Mouse (Mus musculus) hindbrain, embryonic 12.5 days (tissue): Measurements from ENCODE around the gene Gm10198. TPM values are rescaled to one million over a fixed set of nuclear protein-coding genes. Genes with fewer than 3 reads are reported as not detected.

ENCODE experiments used
- ATAC-seq: fragments of 200-750 bp; cut with Nextera tagmentation; 2 replicates; pipeline ENCODE4 v1.8.0; 2017; ENCODE audit warnings: moderate TSS enrichment; ENCODE audit not compliant: low FRiP score
- H3K27ac ChIP-seq: fragments of 300-500 bp; sonication (generic); 2 replicates; pipeline ENCODE4 v1.5.1; 2016; ENCODE audit warnings: mild to moderate bottlenecking
- H3K27me3 ChIP-seq: fragments of 300-500 bp; sonication (generic); 2 replicates; pipeline ENCODE4 v1.6.1; 2016; ENCODE audit warnings: mild to moderate bottlenecking
- H3K36me3 ChIP-seq: fragments of 300-500 bp; sonication (generic); 2 replicates; pipeline ENCODE4 v1.6.1; 2016; ENCODE audit warnings: mild to moderate bottlenecking
- H3K4me1 ChIP-seq: fragments of 300-500 bp; sonication (generic); 2 replicates; pipeline ENCODE4 v1.6.1; 2016
- H3K4me2 ChIP-seq: fragments of 300-500 bp; sonication (generic); replicated peaks from 2 replicates; pipeline ENCODE4 v1.6.1; 2016; ENCODE audit warnings: mild to moderate bottlenecking
- H3K4me3 ChIP-seq: fragments of 300-500 bp; sonication (generic); 2 replicates; pipeline ENCODE4 v1.5.1; 2016; ENCODE audit warnings: mild to moderate bottlenecking
- H3K9ac ChIP-seq: fragments of 300-500 bp; sonication (generic); 2 replicates; pipeline ENCODE4 v1.6.1; 2016; ENCODE audit warnings: mild to moderate bottlenecking, moderate library complexity
- H3K9me3 ChIP-seq: fragments of 300-500 bp; sonication (generic); replicated peaks from 2 replicates; pipeline ENCODE4 v1.6.1; 2016; ENCODE audit warnings: mild to moderate bottlenecking
- WGBS: fragments of 180-500 bp; shearing (Covaris S2); methylation state at CpG from one replicate; pipeline ENCODE4 v1.1.7; 2016; 5-methylcytosine and 5-hydroxymethylcytosine counted together
- polyA plus RNA-seq: library from polyadenylated mRNA; unstranded; fragments of >200 nt; fragmentation: Nextera tagmentation; extraction: Ambion mirVana; gene quantifications from 2 replicates; pipeline ENCODE4 v1.2.1, GENCODE M21; 2016

Gm10198 gene
- polyA plus RNA-seq, 1 experiment from 2014 or later = not detected

GRCm38 (mm10) chr13:111601383-111601782 lies 8.8 kb downstream of the Gm10198 start:
- WGBS = 78% methylated on average over 4 of the region's 4 CpGs
- Histone ChIP-seq H3K27ac (no peak overlapping the region), H3K36me3 (no peaks in the 10 kb centered on the region), H3K9me3 (no peaks in the 10 kb centered on the region), H3K9ac (no peak overlapping the region), H3K27me3 (no peaks in the 10 kb centered on the region), H3K4me3 (no peak overlapping the region), H3K4me2 (no peak overlapping the region), H3K4me1 (no peaks in the 10 kb centered on the region)
- no peak for ATAC-seq

GRCm38 (mm10) chr13:111604826-111605225 lies 12.2 kb downstream of the Gm10198 start:
- no peak overlapping the region for H3K4me3 ChIP-seq
- H3K9me3 ChIP-seq = no peaks in the 10 kb centered on the region
- WGBS = 95% methylated on average over 5 of the region's 5 CpGs
- H3K27me3 ChIP-seq = no peaks in the 10 kb centered on the region
- no peak overlapping the region for H3K9ac ChIP-seq
- no peak for ATAC-seq
- no peak overlapping the region for H3K27ac ChIP-seq
- H3K4me1 ChIP-seq = no peaks in the 10 kb centered on the region
- H3K36me3 ChIP-seq = no peaks in the 10 kb centered on the region
- H3K4me2 ChIP-seq = no peak overlapping the region

GRCm38 (mm10) chr13:111616168-111617125 lies 23.9 kb downstream of the Gm10198 start:
- WGBS = 79% methylated on average over 13 of the region's 13 CpGs
- no peak for ATAC-seq
- H3K4me2 ChIP-seq = no peak overlapping the region
- no peak overlapping the region for H3K27ac ChIP-seq
- H3K4me1 ChIP-seq = no peaks in the 10 kb centered on the region
- no peaks in the 10 kb centered on the region for H3K9me3 ChIP-seq
- H3K4me3 ChIP-seq = no peak overlapping the region
- H3K36me3 ChIP-seq = no peaks in the 10 kb centered on the region
- H3K9ac ChIP-seq = no peak overlapping the region
- H3K27me3 ChIP-seq = no peaks in the 10 kb centered on the region

- H3K9me3 ChIP-seq = no peaks in the 10 kb centered on the region
- 86% methylated on average over 4 of the region's 4 CpGs for WGBS
- no peaks in the 10 kb centered on the region for H3K27me3 ChIP-seq
- no peaks in the 10 kb centered on the region for H3K36me3 ChIP-seq
- H3K4me2 ChIP-seq = no peak overlapping the region
- ATAC-seq = no peak
- H3K9ac ChIP-seq = no peak overlapping the region
- no peak overlapping the region for H3K4me3 ChIP-seq
- no peak overlapping the region for H3K27ac ChIP-seq
- no peaks in the 10 kb centered on the region for H3K4me1 ChIP-seq
Observed at GRCm38 (mm10) chr13:111620433-111620832, 27.8 kb downstream of the Gm10198 start.

GRCm38 (mm10) chr13:111622425-111622824 lies 29.8 kb downstream of the Gm10198 start:
- 93% methylated on average over 3 of the region's 3 CpGs for WGBS
- no peaks in the 10 kb centered on the region for H3K36me3 ChIP-seq
- H3K27me3 ChIP-seq = no peaks in the 10 kb centered on the region
- ATAC-seq = no peak
- no peak overlapping the region for H3K9ac ChIP-seq
- H3K4me2 ChIP-seq = no peak overlapping the region
- H3K4me1 ChIP-seq = no peaks in the 10 kb centered on the region
- H3K9me3 ChIP-seq = no peaks in the 10 kb centered on the region
- H3K27ac ChIP-seq = no peak overlapping the region
- no peak overlapping the region for H3K4me3 ChIP-seq

DNA sequence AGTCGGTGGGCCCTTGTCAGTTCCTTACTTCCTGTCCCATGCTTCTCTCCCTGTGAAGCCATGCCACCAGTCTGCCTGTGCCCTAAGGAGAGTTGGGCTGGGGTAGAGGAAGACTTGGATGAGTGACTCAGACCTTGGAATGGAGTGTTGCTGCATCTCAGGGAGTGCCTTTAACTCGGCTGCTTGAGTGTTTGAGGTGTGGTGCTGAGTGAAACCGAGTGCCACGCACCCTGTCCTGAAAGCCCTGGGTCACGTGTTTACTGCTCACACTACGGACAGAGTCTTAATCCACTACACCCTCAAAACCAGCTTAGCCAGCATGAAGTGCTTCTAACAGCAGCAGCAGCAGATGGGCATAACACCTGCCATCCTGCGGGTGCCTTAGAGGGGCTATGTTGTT lies 30.5 kb downstream of the Gm10198 start:
- Histone ChIP-seq H3K9ac (no peak overlapping the region), H3K27me3 (no peaks in the 10 kb centered on the region), H3K9me3 (no peaks in the 10 kb centered on the region), H3K27ac (no peak overlapping the region), H3K36me3 (no peaks in the 10 kb centered on the region), H3K4me3 (no peak overlapping the region), H3K4me1 (no peaks in the 10 kb centered on the region), H3K4me2 (no peak overlapping the region)
- 82% methylated on average over 7 of the region's 7 CpGs for WGBS
- no peak for ATAC-seq

GRCm38 (mm10) chr13:111624115-111624514 lies 31.5 kb downstream of the Gm10198 start:
- H3K36me3 ChIP-seq = no peaks in the 10 kb centered on the region
- no peaks in the 10 kb centered on the region for H3K4me1 ChIP-seq
- H3K4me2 ChIP-seq = no peak overlapping the region
- no peak for ATAC-seq
- H3K9me3 ChIP-seq = no peaks in the 10 kb centered on the region
- WGBS = 66% methylated on average over 6 of the region's 6 CpGs
- H3K27me3 ChIP-seq = no peaks in the 10 kb centered on the region
- H3K9ac ChIP-seq = no peak overlapping the region
- no peak overlapping the region for H3K4me3 ChIP-seq
- H3K27ac ChIP-seq = no peak overlapping the region

GRCm38 (mm10) chr13:111634163-111635160 lies 41.9 kb downstream of the Gm10198 start:
- H3K36me3 ChIP-seq = no peaks in the 10 kb centered on the region
- no peak for ATAC-seq
- 89% methylated on average over 16 of the region's 16 CpGs for WGBS

GRCm38 (mm10) chr13:111640319-111640718 lies 47.7 kb downstream of the Gm10198 start:
- ATAC-seq = no peak
- Histone ChIP-seq H3K9me3 (peaks cover 10% of the 10 kb centered on the region; the same call in 1 of the 2 replicates), H3K9ac (no peak overlapping the region), H3K27ac (no peak overlapping the region), H3K4me2 (no peak overlapping the region), H3K27me3 (no peaks in the 10 kb centered on the region), H3K4me1 (no peaks in the 10 kb centered on the region), H3K4me3 (no peak overlapping the region), H3K36me3 (no peaks in the 10 kb centered on the region)
- WGBS = 75% methylated on average over 6 of the region's 6 CpGs

More at GRCm38 (mm10) chr13:111634163-111635160, 41.9 kb downstream of the Gm10198 start:
- Histone ChIP-seq H3K27me3 (no peaks in the 10 kb centered on the region), H3K4me2 (no peak overlapping the region), H3K4me1 (no peaks in the 10 kb centered on the region), H3K4me3 (no peak overlapping the region), H3K9me3 (peaks cover 10% of the 10 kb centered on the region; the same call in 1 of the 2 replicates), H3K27ac (no peak overlapping the region), H3K9ac (no peak overlapping the region)

Other genes starting within 250 kb of the Gm10198 start
- gene Gpbp1, start 102.7 kb upstream of the Gm10198 start, polyA plus RNA-seq = 122 and 128 TPM in 2 replicates
- gene Gm49496, start 42.8 kb upstream of the Gm10198 start, polyA plus RNA-seq = not detected in 2 replicates
- 25.0 and 26.3 TPM in 2 replicates for gene Mier3, start 88.2 kb downstream of the Gm10198 start, polyA plus RNA-seq
- gene Map3k1, start 216.2 kb downstream of the Gm10198 start, polyA plus RNA-seq = 14.3 and 15.6 TPM in 2 replicates